Mouse (Mus musculus) erythroblast, embryonic 14.5 days (primary cell): ENCODE results near the gene Plekhg4.

Experiments
- GATA1 ChIP-seq: IDR thresholded peaks from 2 replicates; pipeline ENCODE4 v1.6.1; 2012; ENCODE audit warnings: low read length, inconsistent platforms, mixed read lengths
- TAL1 ChIP-seq: IDR thresholded peaks from 3 replicates; pipeline ENCODE4 v1.6.1; 2012; ENCODE audit warnings: low read length, inconsistent platforms, mixed read lengths

DNA sequence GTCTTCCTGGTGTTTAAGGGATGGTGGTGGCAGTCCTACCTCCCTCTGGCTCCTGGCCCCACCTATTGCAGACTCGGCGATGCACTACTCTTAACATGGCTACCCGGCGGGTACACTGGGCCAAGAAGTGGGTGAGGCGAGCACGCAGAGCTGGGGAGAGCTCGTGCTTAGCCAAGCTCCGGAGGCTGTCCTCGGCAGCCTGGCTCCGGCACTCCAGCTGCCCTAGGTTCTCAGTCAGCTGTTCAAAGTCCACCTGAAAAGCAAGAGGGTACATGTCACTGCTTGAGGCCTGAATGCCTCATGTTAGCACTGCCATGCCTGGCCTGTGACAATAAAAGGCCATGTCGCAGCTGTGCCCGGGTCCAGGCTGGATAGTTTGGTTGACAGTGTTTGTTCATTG lies 42.7 kb upstream of the Plekhg4 start:
- TF ChIP-seq GATA1: no peak
- no peak for TF ChIP-seq TAL1
